Mouse (Mus musculus) left cerebral cortex, adult 18-20 months (tissue): Measurements from ENCODE around the gene Map3k19. TPM values are rescaled to one million over a fixed set of nuclear protein-coding genes. Genes with fewer than 3 reads are reported as not detected.

ENCODE experiments used
- DNase-seq, 2 experiments: peaks; one replicate each; pipeline ENCODE4 v3.0.0; 2021 to 2022; ENCODE audit warnings: low spot score in 2 of 2, mixed read lengths in 1 of 2
- total RNA-seq, 2 experiments: library from RNA; stranded (reverse); gene quantifications; 2 replicates each; pipeline ENCODE4 v1.2.3; 2021

Gene Map3k19
- total RNA-seq, 2 experiments from 2014 or later: 6.8 to 9.9 TPM

DNA sequence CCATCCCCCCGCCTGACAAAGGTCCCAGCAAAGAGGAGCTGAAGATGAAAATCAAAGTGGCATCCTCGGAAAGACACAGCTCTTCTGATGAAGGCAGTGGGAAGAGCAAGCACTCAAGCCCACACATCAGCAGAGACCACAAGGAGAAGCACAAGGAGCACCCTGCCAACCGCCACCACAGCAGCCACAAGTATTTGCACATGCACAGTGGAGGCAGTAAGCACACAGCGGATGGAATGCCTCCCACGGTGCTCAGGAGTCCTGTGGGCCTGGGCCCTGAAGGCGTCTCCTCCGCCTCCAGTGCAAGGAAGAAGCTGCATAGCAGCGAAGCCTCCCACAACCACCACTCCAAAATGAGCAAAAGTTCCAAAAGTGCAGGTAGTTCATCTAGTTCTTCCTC is 51.9 kb downstream of the Map3k19 start:
- DNase-seq: peak; percentile 18 to 58

DNA sequence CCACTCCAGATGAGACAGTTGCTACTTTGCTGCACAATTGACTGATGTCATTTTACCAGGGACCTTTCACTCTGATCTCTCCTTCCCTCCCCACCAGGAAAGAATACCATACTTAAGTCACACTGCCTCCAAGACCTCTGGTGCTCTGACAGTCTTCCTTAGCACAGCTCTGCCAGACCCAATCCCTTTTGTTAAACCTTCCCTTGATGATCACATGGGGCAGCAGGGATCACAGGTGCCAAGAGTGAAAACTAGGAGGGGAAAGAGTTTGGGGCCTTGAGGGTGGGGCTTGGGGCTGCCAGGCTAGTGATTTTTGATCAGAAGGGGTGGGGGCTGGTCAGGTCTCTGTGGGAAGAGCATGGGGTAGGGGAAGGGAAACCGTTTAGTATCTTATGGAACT is 58.1 kb downstream of the Map3k19 start:
- no peak for DNase-seq

DNA sequence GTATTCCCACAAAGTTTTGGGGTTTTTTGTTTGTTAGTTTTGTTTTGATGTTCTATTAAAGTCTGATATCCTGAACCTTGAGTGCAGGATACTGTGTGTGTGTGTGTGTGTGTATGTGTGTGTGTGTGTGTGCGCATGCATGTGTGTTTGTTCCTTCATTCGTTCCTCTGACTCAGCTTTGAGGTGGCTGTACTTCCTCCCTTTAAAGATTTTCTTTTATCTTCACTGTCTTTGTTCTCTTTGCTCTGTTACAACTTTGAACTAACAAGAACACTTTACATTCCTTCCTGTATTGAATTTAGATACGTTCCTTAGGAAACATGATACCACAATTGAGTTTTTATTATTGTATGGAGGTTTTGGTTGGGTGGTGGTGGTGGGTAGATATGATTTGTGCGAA is 58.5 kb downstream of the Map3k19 start:
- no peak for DNase-seq

DNA sequence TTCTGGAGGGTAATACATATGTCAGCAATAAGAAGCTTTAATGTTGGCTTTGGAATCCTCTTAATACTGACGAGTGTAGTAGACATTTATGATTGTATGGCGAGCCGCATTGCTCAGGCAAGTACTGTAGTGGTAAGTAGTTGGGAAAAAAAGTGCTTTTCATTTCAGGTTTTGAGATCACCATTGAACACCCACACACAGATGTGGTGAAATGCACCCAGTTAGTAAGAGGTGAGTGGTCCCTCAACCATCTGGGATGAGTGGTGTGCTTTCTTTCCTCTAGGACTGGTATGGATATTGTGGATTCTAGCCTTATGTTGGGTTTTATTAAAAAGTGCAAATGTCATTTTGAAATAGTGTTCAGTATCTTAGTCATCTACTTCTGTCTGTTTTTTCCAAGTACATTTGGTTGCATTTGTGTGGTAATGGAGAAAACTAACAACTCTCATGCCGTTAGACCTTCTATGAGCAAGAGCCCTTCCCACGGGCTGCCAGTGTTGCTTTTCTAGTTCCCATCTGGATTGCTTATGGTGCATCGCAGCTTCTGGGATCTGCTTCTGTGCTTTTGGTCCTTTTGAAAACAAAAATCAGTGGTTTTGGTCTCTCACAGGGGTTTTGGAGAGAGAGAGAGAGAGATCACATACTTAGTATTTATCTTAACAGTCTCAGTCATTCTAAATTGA is 59.6 kb downstream of the Map3k19 start:
- no peak for DNase-seq

DNA sequence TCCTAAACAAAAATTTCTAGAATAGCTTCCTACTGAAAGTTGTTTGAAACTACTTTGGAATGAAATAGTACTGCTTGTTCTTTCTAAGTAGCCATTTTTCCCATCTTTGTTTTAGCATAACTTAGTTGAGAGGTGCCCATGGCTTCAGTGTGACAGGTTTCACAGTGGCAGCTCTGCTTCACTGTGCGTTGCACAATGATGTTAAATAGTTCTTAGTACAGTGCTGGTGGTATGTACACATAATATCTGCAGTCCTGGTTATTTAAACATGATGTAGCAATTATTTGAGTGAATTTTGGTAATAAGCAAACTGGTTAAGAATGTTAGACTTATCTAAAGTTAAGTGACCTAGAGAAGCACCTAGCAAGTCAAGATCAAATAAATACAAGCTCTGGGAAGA is 61.4 kb downstream of the Map3k19 start:
- no peak for DNase-seq

DNA sequence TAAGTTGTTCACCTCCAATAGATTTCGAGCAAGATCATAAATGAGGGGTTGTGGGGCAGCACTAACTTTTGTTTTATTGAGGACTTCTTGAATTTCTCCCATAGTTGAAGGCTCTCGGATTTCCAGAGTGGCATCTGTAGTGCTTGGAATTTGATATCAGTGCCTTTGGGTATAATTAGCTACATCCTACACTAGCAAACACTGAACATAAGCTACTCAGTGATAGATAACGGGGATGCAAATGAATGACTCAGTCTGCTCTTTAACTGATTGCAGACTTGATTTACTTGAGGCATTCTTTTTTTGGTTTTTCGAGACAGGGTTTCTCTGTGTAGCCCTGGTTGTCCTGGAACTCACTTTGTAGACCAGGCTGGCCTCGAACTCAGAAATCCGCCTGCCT is 65.9 kb downstream of the Map3k19 start:
- no peak for DNase-seq

DNA sequence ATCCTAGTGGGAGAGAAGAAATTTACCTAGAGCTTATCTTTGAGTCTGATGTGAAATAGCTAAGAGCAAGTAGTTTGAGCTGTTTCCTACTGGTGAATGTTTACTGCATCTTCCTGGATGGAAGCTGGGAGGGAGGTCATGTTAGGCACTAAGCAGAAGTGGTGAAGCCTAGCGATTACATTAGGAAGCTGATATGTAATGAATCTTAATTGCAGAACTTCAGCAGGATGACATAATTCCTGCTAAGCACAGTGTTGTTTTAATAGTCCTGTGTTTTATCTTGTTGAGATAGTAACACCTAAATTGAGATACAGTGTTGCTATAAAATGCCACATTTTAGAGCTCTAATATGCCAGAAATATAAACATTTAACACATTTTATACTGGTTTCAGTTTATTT is 68.9 kb downstream of the Map3k19 start:
- DNase-seq: no peak

DNA sequence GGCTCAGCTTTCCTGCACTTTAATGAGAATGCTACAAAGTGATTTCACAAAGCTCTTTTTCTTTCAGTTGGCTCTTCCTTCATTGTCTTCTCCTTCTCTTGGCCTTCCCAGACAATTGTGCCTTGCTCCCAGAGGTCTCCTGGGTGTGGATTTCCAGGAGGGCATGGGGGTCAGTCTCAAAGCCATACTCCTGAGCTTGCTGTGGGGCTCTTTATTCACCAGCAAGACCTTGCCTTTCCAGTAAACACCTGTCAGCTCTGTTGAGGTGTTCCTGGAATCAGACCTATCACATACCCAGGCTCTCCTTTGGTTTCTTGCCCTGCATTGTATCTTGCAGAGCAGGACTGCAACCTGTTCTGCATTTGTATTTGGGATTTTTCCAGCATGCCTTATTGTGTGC is 71.0 kb downstream of the Map3k19 start:
- no peak for DNase-seq

DNA sequence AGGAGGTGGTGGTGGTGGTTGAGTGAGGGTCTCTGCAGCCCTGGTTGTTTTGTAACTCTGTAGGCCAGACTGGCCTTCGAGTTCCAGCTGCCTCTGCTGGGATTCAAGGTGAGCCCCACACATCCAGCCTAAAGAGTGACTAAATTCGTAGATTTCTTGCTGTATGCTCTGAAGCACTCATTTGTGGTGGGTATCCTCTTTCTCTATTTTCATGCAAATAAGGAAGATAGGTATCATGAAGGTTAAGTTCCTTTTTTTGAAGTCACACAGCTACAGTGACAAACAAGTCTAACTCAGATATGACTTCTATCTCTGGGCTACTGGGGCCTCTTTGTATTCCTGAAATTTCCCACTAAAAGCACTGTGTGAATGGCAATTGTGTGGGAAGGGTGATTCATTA is 74.0 kb downstream of the Map3k19 start:
- no peak for DNase-seq

DNA sequence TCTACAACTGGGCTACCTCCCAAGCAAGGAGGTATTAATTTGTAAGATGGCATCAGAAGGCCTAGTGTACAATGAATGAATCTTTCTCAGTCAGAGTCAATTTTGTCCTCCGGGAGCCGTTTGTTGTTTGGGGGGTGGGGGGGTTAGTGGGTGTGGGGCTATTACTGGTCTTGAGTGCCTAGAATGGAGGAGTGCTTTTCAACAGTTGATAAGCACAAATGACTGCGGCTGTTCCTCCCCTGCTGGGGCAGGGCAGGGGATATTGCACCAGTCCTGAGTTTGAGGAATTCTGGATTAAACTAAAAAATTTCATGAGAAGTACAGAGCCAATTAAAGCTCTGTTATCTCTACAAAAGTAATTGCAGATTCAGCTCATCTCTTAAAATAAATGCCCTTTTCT is 74.7 kb downstream of the Map3k19 start:
- no peak for DNase-seq

DNA sequence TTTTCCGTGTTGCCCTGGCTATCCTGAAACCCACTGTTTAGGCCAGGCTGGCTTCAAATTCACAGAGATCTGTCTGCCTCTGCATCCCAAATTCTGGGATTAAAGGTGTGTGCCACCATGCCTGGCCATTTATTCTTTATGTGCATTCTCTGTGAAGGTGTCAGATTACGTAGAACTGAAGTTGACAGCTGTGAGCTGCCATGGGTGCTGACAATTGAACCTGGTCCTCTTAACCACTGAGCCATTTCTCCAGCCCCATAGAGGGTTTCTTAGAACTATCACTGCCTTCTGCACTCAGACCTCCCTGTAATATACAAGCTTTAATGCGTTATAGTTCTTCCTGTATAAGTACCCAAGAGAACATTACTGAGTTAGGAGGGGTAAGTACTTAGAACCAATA is 76.2 kb downstream of the Map3k19 start:
- no peak for DNase-seq

DNA sequence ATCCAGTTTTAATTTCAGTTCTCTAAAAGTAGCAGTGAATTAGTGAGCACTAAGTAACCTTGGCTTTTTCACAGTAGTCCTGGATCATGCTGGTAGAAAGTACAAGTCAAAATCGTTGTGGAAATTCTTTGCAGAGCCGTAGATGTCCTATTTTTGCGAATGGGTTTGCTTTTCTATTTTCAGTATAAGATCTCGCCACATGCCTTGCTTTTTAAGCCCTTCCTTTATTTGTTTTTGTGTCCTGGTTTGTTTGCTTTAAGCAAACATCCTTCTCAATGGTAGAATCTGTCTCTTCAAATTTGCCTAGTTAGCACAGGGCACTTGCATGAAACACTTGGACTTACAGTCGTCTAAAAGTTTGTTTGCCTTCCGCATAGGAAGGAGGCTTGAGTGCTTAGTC is 78.6 kb downstream of the Map3k19 start:
- DNase-seq: no peak

DNA sequence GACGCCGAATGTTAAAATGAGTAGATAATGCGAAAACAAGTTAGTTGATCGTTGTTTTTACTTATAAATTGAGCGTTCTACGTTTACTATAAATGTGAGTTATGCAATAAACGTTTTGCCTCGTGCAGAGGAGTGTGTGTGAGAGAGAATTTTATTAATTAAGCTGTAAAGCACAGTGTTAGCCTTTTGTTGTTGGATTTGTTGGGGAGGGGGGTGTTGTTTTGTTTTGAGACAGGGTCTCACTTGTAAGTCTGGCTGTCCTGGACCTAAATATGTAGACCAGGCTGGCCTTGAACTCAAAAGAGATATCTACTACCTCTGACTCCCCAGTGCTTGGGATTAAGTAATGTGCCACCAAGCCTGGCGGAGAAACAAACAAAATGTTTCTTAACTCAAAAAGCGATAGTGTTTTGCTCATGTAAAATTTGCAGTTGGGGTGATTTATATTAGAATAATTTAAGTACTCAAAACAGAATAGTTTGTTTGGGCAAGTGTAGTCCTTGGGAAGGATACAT is 79.6 kb downstream of the Map3k19 start:
- DNase-seq: no peak

DNA sequence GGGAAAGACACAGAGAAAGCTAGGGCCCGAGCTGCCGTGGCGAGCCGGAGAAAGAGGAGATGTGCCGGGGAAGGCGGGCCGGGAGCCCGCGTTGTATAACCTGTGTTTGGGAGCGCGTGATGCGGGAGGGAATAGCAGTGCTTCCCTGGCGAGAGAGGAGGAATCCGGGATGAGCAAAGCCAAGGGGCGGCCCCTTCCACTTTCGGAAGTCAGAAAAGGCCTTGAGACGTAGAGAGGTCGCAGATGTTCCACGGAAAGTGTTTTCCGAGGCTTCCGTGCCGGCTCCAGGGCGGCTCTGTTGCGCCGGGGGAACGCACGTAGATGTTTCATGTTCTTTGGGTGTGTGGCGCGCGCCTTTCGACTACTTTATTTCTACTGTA is 80.3 kb downstream of the Map3k19 start:
- peak; percentile 57 to 68 for DNase-seq

DNA sequence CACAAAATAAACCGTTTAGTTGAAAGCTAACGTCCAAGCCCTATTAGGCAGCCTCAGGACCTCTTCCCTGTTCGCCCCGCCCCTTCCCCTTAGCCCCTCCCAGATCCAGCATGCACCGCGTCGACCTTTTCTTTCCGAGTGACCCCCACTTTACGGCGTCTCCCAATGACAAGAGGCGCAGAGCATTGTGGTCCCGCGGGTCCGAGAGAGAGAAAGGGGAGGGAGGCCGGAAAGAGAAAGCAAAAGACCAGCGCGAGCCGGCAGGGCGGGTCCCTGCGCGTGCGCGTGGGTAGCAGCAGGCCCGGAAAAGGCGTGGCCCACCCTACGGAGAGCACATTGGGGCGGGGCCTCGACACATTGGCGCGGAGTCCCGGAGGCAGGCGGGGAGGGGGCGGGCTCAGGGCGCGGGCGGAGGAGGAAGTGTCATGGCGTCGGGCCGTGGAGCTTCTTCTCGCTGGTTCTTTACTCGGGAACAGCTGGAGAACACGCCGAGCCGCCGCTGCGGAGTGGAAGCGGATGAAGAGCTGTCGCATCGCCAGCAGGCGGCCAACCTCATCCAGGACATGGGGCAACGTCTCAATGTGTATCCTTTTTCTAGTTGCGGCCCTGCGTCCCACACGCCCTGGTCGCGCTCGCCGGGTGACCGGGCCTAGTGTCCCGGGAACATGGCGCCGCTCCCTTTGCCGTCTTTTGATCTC is 80.9 kb downstream of the Map3k19 start, which contains the start of gene Ccnt2:
TSS of gene Ccnt2 (plus strand) at position 362 of the 698 bp plus-strand sequence.
- DNase-seq: peak; percentile 99 to 100

DNA sequence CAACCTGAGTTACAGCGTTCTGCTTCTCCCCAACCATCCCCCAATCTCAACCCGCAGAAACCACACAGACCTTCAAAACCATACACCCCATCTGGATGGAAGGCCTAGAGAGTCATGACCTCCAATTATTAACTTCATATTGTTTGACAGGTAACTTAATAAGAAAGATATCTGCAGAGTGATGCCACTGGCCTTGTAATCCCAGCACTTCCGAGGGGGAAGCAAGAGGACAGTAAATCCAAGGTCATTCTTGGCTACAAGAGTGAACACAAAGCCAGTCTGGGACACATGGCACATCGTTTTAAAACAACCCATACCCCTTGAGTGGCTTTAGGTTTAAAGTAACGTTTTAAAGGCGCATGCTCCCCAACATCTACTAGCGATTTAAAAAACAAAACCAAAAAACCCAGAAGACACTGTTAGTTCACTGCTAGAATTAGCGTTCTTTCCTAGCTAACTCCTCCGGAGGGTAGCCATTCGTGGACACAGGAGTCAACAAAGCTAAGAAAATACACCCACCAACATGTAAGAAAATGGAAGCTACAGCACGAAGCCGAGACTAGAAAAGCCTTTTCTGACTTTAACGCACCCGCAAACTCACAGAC is 81.5 kb downstream of the Map3k19 start:
- no peak for DNase-seq

DNA sequence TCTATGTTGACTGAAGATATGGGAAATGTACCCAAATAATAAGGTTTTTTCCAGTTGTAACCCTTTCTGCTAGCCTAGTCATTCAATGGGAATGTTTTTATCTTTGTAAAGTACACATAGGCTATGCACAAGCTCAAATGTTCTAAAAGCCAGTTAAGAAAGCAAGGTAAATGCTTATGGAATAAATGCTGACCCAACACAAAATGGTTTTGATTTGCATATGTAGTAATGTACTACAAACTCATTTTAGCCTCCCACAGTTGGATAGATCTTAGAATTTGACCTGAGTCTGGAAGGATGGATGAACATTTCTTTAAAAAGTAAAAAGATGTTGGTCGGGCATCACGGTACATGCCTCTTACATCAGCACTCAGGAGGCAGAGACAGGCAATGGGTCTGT is 88.1 kb downstream of the Map3k19 start:
- DNase-seq: no peak

DNA sequence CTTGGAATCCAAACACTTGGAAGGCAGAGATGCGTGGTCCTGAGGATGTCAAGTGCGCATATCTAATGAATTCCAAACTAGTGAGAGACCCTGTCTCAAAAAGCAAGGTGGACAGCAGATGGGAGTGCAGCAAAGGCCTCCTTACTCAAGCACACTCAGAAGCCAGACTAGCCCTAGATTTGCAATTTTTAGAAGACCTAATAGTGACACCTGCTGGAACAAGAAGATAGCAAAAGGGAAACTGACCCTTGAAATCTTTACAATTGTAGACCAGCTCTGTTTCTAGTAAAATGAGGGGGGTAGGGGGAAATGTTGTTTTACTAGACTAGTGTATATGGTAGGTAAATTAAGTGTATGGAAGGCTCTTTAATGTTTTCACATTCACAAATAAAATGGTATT is 89.4 kb downstream of the Map3k19 start:
- DNase-seq: no peak
